In the genomic region with DNA sequence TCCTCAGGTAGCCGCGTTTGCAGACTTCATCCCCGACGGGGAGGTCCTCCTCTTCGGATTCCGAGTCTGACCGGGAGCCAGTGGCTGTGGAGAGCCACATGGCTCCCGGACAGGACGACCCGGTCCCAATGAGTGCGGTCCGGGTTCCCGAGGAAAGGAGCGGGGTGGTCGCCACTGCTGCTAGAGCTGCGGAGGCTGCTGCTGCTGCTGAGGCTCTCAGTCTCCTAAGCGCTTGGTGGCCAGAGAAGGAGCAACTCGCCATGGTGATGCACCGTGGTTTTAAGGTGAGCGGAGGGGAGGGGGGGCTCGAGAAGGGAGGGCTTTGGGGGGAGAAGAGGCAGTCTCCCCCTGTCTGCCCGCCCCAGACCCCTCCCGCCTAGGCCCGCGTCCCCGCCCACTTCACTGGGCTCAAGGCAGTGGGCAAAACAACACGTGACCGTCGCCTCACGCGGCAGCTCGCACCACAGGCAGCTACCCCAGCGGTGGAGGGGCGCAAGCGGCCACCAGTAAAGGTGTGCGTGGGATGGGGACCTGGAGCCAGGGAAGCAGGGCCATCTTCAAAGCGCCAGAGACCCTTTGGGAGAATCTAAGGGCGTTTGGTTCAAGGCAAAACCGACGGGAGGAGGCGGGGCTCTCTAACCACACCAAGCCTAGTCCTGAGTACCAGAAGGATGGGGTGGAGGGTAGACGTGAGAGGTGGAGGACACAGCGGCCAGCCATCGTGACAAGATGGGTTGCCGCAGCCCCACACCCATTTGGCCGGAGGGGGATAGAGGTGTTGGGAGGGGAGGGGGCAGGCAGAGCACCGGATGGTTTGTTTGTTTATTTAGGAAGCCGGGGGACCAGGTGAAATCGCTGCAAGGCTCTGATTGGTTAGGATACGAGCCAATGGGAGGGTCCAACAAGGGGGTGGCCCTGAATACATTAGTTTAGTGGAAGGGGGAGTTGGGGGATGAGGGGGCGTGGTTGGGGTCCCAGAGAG, we compare ENCODE assay signal across 8 mouse cellular contexts. TPM values are rescaled to one million over a fixed set of nuclear protein-coding genes. Genes with fewer than 3 reads are reported as not detected.
DNase-seq lines count a peak whose midpoint lies in the region; ATAC-seq and TF ChIP-seq lines count a peak whose summit lies in the region.

A gene (minus strand): TSS at position 327 of the 982 bp plus-strand sequence.

- WGBS in embryonic facial prominence, embryonic 11.5 days = 13% methylated on average over 45 of the region's 51 CpGs
- WGBS in intestine, postnatal 0 days = 20% methylated on average over 51 of the region's 51 CpGs
- WGBS in midbrain, embryonic 13.5 days = 32% methylated on average over 48 of the region's 51 CpGs

- peak within 1 kb of the TSS; percentile 34 for H3K4me3 ChIP-seq in embryonic facial prominence, embryonic 11.5 days (ENCODE audit: low read depth, low read length)
- peak within 1 kb of the TSS; percentile 31 for H3K4me3 ChIP-seq in intestine, postnatal 0 days (ENCODE audit: low read depth, low read length)
- H3K4me3 ChIP-seq in midbrain, embryonic 13.5 days (replicated peaks) = peak within 1 kb of the TSS; percentile 48

- H3K27ac ChIP-seq in embryonic facial prominence, embryonic 11.5 days (replicated peaks; ENCODE audit: low read depth, low read length) = no peak within 1 kb of the TSS
- no peak within 1 kb of the TSS for H3K27ac ChIP-seq in intestine, postnatal 0 days (ENCODE audit: low read depth, low read length)
- no peak within 1 kb of the TSS for H3K27ac ChIP-seq in midbrain, embryonic 13.5 days

- no peak for TF ChIP-seq CTCF in intestine, postnatal 0 days (IDR thresholded peaks at IDR 0.05; ENCODE audit: low read depth)

- no peaks in the 10 kb centered on the region for H3K36me3 ChIP-seq in embryonic facial prominence, embryonic 11.5 days (replicated peaks; ENCODE audit: control insufficient read depth, insufficient read depth, low read depth, low read length)
- H3K36me3 ChIP-seq in intestine, postnatal 0 days (ENCODE audit: control insufficient read depth, insufficient read depth) = no peaks in the 10 kb centered on the region
- no peaks in the 10 kb centered on the region for H3K36me3 ChIP-seq in midbrain, embryonic 13.5 days

- peak within 1 kb of the TSS; percentile 47 for H3K4me2 ChIP-seq in embryonic facial prominence, embryonic 11.5 days (ENCODE audit: low read depth, low read length)
- peak within 1 kb of the TSS; percentile 56 for H3K4me2 ChIP-seq in intestine, postnatal 0 days (replicated peaks; ENCODE audit: low read depth)
- H3K4me2 ChIP-seq in midbrain, embryonic 13.5 days (replicated peaks) = peak within 1 kb of the TSS; percentile 63

- peak; percentile 76 for ATAC-seq in embryonic facial prominence, embryonic 11.5 days (replicated peaks; ENCODE audit: insufficient number of reproducible peaks, low FRiP score, low TSS enrichment, low read depth)
- ATAC-seq in intestine, postnatal 0 days = peak; percentile 6; the same call in 1 of the 2 replicates
- peak; percentile 86 for ATAC-seq in midbrain, embryonic 13.5 days

- peaks cover 46% of the 10 kb centered on the region for H3K27me3 ChIP-seq in embryonic facial prominence, embryonic 11.5 days (ENCODE audit: control insufficient read depth, insufficient read depth, low read length)
- peaks cover 53% of the 10 kb centered on the region for H3K27me3 ChIP-seq in intestine, postnatal 0 days (replicated peaks; ENCODE audit: control insufficient read depth, insufficient read depth, low read length)
- H3K27me3 ChIP-seq in midbrain, embryonic 13.5 days = peaks cover 77% of the 10 kb centered on the region

- no peaks in the 10 kb centered on the region for H3K9me3 ChIP-seq in embryonic facial prominence, embryonic 11.5 days (replicated peaks; ENCODE audit: control insufficient read depth, low read length)
- no peaks in the 10 kb centered on the region for H3K9me3 ChIP-seq in intestine, postnatal 0 days (ENCODE audit: control insufficient read depth)
- H3K9me3 ChIP-seq in midbrain, embryonic 13.5 days = no peaks in the 10 kb centered on the region

- DNase-seq in cerebellum, postnatal 25 days = peak; percentile 3 to 6
- no peak for DNase-seq in cerebellum, adult 9-10 months
- DNase-seq in embryonic facial prominence, embryonic 11.5 days (ENCODE audit: low spot score) = peak; percentile 54
- DNase-seq in spleen, adult 12 weeks (ENCODE audit: low spot score) = no peak
- no peak for DNase-seq in adrenal gland, adult 2 months
- no peak for DNase-seq in urinary bladder, postnatal 14 days (ENCODE audit: low spot score)

- H3K4me1 ChIP-seq in embryonic facial prominence, embryonic 11.5 days (ENCODE audit: control insufficient read depth, insufficient read depth, low read length) = no peaks in the 10 kb centered on the region
- H3K4me1 ChIP-seq in intestine, postnatal 0 days (replicated peaks; ENCODE audit: control insufficient read depth, insufficient read depth, low read length) = no peaks in the 10 kb centered on the region
- peaks cover 20% of the 10 kb centered on the region for H3K4me1 ChIP-seq in midbrain, embryonic 13.5 days (replicated peaks)

- no peak within 1 kb of the TSS for H3K9ac ChIP-seq in embryonic facial prominence, embryonic 11.5 days (replicated peaks; ENCODE audit: low read length)
- no peak within 1 kb of the TSS for H3K9ac ChIP-seq in intestine, postnatal 0 days (ENCODE audit: low read depth, low read length)
- H3K9ac ChIP-seq in midbrain, embryonic 13.5 days (replicated peaks) = peak within 1 kb of the TSS; percentile 44; the same call in 1 of the 2 replicates

RNA-seq across cellular contexts. Expression of the gene that starts here (rescaled TPM):
- 2.3 and 3.4 TPM in 2 replicates for polyA plus RNA-seq in embryonic facial prominence, embryonic 11.5 days (2014; fragmentation: Nextera tagmentation; extraction: Ambion mirVana)
- polyA plus RNA-seq in intestine, postnatal 0 days (2015; fragmentation: Nextera tagmentation; extraction: Ambion mirVana) = 0.05 and 0.07 TPM in 2 replicates
- 1.4 and 2.0 TPM in 2 replicates for polyA plus RNA-seq in midbrain, embryonic 13.5 days (2015; fragmentation: Nextera tagmentation; extraction: Ambion mirVana)
- not detected for total RNA-seq in adrenal gland, adult 2 months (2021)
- polyA plus RNA-seq in adrenal gland, adult 2 months (2012; rRNA removed) = 0.01 TPM in 1 of 2 replicates, not detected in the other

Comparison
In these comparisons a context has a peak if more than half of its experiments do, and no peak if none do; other contexts are left out.
1. DNase-seq: peak in cerebellum, postnatal 25 days (2 of 2) and embryonic facial prominence, embryonic 11.5 days (single experiment); none in cerebellum, adult 9-10 months (single experiment), spleen, adult 12 weeks (single experiment), adrenal gland, adult 2 months (single experiment) and urinary bladder, postnatal 14 days (single experiment).
2. Peak in ATAC-seq, H3K4me3 ChIP-seq and H3K4me2 ChIP-seq in intestine, postnatal 0 days; RNA of the gene not detected or under 1 TPM.
3. ATAC-seq: peak in every context shown above with its lines; median percentile 86 in midbrain, embryonic 13.5 days; 76 in embryonic facial prominence, embryonic 11.5 days; 6 in intestine, postnatal 0 days.
4. Peak in every context shown above with its lines, with median percentiles within 50 percentile points of each other: H3K4me2 ChIP-seq and H3K4me3 ChIP-seq.